Mouse (Mus musculus) c-Kit-positive CD71-positive TER-119-negative erythroid progenitor cells, embryonic 14.5 days (primary cell): ENCODE data around the gene Prkab2.
A peak's percentile ranks its signal among the peaks of the same experiment; 100 is the strongest.

Experiments
- DNase-seq: peaks from one replicate; pipeline ENCODE4 v3.0.0-alpha.2; 2013; ENCODE audit warnings: low read depth

Gene Prkab2

GRCm38 (mm10) chr3:97651604-97652003 is 6.4 kb upstream of the Prkab2 start:
- no peak for DNase-seq

GRCm38 (mm10) chr3:97653781-97654180 is 4.2 kb upstream of the Prkab2 start:
- DNase-seq, result no peak

DNA sequence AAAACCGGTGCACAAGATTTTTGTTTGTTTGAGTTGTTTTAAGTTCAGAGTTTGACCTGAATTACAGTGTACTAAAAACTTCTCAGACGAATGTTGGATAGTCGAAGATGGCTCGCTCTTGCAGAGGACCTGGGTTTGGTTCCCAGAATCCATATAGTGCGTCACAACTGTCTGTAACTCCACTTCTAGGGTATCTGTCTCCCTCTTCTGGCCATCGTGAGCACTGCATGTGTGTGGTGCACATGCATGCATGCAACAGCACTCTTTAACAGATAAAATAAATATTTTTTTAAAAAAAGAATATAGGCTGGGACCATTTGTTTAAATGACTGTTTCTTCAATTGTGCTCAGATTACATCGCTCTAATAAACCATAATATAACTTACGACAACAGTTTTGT is 3.1 kb upstream of the Prkab2 start:
- peak; percentile 11 for DNase-seq

GRCm38 (mm10) chr3:97658426-97659193 is 617 bp downstream of the Prkab2 start:
- peak; percentile 48 for DNase-seq

DNA sequence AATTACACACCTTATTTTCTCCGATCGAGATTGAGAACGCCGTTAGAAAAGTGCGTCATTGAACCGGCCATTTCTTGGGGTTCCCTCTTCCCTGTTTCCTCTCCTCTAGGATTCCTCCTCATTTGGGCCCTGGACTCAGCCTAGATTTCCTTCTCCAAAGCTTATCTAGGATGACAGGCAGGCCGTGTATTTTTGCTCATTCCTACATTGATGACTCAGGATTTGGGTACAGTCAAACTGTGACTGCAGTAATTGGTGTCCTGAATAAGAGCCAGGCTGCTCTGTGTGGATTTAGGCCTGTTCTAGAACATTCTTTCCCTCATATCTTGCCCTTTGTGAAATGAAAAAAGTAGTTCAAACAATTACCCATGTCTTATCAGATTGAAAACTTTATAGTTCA is 1.8 kb downstream of the Prkab2 start:
- DNase-seq, result no peak

GRCm38 (mm10) chr3:97661206-97661605 is 3.2 kb downstream of the Prkab2 start:
- no peak for DNase-seq

DNA sequence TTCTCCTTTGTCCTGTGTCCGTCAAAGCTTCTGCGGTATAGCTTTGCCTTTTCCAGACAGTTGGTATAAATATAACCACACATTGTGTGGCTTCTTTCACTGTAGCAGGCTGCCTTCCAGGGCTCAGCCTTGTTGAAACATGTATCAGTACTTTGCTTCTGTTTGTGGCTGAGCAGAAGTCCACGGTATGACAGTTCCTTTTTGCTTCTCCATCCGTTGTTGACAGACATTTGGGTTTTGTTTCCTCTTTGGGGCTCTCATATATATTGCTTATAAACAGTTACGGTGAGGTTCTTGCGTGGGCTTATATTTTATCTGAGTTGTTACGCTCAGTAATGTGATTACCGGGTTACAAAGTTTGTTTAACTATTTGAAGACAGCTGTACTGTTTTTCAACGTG is 7.5 kb downstream of the Prkab2 start:
- no peak for DNase-seq

- DNase-seq, result no peak
These were observed 8.2 kb downstream of the Prkab2 start for GRCm38 (mm10) chr3:97666154-97666553.

DNA sequence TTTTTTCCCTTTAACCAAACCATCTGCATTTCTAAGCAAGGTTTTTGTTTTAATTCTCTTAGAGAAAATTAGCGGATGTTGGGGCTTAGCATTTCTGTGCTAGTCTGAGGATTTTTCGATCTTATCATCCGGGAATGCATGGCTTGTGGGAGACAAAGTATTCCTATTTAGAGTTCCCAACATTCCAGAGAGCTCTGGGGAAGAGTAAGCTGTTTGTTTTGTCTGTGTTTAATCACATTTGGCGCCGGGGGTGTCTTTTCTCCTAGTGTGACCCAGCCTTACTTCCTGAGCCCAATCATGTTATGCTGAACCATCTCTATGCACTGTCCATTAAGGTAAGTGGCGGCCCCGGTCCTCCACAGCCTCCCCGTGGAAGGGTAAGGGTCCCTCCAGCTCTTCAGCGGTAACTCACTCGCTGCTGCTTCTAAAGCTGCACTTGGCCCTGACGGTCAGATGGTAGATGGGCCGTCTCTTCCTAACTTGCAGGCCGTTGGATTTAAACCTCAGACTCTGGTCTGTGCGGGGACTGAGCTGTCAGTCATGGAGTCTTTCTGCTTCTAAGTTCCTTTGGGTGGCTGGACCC is 9.2 kb downstream of the Prkab2 start:
- DNase-seq, result no peak

DNA sequence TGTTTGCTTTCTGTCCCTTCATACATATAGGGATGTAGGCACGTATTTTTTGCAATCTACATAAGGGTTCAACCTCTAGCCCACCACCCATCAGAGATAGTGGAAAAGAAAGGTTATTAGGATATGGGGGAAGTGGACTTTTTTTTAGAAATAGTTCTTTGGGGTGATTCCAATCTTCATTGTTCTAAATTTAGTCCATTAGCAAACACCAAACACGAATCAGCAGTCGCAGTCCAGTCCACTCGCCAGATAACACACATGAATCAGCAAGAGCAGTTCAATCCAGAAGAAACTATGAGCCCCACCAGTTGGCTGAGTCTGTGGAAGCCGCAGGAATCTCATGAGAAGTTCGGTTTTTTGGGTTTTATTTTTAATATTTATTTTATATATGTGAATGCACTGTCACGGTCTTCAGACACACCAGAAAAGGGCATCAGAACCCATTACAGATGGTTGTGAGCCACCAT is 16.7 kb downstream of the Prkab2 start, which contains the start of gene Gm17651:
Gene Gm17651, minus strand, starts transcription at position 51 of the 467 bp plus-strand sequence.
- no peak for DNase-seq

- DNase-seq, result no peak
These were observed 18.1 kb downstream of the Prkab2 start for GRCm38 (mm10) chr3:97676126-97676525.

GRCm38 (mm10) chr3:97678416-97678815 is 20.4 kb downstream of the Prkab2 start:
- DNase-seq, result no peak

GRCm38 (mm10) chr3:97680631-97681320 is 22.8 kb downstream of the Prkab2 start:
- DNase-seq, result peak; percentile 67

DNA sequence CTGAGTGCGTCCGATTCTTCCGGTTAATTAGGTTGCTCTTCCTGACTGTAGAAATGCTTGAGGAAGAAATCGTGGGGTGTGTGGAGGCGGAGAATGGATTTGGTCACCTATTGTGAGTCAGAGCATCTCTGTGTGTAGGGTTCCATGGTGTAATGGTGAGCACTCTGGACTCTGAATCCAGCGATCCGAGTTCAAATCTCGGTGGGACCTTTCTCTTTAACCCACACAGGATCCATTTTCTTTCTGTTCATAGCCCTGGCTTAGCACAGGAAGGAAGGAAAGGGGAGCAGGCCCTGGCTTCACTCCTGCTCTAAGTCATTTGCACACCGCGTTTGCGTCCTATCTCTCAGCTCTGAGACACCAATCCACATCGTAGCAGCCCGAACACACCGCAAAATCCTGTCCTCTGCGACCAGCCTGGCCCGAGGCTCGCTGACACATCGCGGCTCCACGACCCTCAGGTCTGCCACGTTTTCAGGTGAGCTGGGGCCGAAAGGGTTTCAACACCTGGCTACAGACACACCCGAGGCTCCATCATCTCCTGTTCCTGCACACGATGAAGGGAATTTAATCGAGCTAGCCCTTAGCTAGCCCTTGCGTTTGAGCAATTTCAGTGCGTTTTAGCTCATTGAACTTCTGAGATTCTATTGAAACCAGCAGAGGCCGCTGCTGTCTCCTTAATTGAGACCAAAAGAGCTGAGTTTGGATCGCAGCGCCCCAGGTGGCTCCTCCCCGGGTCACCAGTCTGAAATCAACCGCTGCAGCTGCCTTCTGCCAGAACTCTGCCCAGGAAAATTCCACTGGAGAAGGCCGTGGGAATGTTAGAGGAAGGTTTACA is 23.5 kb downstream of the Prkab2 start:
- DNase-seq, result peak; percentile 73

DNA sequence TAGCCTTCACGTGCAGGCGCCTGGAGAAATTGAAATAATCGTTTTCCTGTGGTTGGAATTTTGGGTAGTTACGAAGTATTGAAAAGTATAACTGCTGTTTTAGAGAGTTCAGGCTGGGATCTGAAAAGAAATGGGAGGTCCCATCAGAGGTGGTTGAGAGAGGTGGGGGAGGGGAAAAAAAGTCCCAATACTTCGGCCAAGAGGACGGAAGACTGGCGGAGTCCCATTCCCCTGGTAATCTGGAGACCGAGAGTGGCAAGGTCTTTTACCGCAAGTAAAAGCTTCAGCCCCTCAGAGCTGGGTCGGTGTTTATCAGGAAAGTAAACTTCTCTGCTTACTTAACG is 24.1 kb downstream of the Prkab2 start:
- DNase-seq, result no peak

DNA sequence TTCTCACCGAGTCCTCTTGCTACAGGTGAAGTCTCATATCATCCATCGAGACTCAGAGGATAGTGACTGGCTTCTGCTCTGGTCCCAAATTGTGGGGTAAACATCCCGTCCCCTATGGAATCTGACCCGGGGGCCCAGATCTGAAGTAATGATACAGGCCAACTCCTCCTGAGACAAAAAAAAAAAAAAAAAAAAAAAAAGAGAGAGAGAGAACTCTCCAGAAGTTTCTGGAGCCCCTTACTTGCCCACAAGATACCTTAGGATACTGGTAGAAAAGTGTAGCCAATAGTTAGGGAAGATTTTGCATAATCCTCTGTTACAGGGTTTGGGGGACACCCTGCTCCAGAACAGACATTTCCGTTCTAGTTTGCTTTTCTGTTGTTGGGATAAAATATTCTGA is 24.6 kb downstream of the Prkab2 start:
- DNase-seq, result no peak

DNA sequence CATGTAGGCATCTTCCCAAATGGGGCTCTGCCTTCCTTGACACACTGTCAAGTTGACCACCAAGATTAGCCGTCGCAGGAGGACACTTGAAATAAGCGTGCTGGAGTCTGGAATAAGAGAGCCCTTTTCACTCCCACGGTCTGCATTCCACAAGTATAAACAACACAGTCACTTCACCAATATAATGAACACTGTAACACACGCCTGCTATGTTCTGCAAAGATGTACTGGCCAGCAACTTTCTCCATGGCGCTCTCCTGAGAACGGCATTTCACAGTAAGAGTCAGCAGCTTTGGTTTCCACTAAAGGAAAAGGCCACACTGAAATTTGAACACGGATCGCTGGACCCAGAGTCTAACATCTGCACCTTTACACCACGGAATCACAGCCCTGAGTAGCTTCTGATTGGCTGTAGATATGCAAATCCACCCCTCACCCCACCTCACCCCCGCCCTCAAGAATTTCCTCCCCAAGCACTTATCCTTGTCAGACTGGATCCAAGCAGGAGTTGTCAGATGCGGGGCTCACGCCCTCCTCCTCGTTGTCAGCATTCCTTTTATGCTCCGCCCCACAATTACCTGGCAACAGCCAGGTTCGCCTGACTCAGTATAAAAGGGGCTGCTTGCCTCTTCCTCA is 25.7 kb downstream of the Prkab2 start:
- no peak for DNase-seq

DNA sequence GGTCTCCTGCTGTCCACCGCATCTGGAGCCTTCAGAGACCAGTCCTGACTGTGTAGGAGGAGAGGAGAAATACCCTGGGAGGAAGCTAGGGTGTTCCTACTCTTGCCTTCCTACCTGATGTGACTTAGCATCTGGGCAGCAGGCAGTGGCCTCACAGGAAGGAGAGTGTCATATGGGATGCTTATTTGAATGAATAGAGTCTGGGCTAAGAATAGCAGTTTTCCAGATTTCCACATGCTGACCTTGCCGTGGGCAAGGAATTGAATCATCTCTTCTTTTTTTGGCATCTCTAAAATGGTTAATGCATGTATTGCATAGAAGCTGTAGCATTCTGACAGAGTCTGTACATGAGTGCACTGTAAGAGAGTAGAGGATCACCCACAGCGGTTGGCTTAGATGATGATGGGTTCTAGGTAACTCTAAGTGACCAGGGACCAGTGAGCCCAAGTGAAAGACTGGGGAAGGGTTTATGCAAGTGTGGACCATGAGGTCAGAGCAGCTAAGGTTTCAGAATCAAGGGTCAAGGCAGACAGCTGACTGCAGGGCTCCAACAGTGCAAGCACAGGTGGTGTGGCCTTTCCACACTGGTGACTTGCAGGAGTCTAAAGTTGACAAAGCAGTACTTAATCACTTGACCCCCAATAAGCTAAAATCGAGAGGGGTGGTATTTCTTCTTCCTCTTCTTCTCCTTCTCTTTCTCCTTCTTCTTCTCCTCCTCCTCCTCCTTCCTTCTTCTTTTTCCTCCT is 28.6 kb downstream of the Prkab2 start:
- no peak for DNase-seq

GRCm38 (mm10) chr3:97689289-97689688 is 31.3 kb downstream of the Prkab2 start:
- no peak for DNase-seq

DNA sequence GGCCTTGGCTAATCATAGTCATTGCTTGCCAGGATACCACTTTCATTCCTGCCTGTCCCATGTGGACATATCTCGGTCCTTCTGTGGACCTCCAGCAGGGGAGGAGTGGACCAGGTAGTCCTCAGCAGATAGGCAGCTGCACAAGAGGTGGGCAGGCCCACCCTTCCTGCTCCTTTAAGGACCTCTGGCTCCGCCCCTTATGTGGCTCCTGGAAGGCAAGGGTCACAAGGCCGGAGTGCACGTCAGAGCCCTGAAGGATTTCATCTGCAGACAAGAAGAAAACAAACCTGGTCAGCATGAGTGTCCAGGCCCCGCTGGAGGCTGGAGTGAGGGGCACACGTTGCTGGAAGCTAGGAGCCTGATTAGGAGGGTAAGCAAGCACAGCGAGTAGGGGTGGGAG is 32.6 kb downstream of the Prkab2 start:
- DNase-seq, result no peak

- no peak for DNase-seq
These were observed 33.5 kb downstream of the Prkab2 start for GRCm38 (mm10) chr3:97691443-97692017.
